Mouse (Mus musculus) heart, embryonic 16.5 days (tissue): Measurements from ENCODE around the gene Unk. TPM values are rescaled to one million over a fixed set of nuclear protein-coding genes. Genes with fewer than 3 reads are reported as not detected.

ENCODE experiments used
- ATAC-seq: fragments of 200-750 bp; cut with Nextera tagmentation; replicated peaks from 2 replicates; pipeline ENCODE4 v1.8.0; 2017; ENCODE audit warnings: moderate number of reproducible peaks; ENCODE audit not compliant: insufficient read depth, low FRiP score; ENCODE audit errors: extremely low read depth
- H3K27ac ChIP-seq: fragments of 300-500 bp; sonication (generic); 2 replicates; pipeline ENCODE4 v1.5.1; 2014; ENCODE audit warnings: mild to moderate bottlenecking, low read length, control low read depth, moderate library complexity
- H3K27me3 ChIP-seq: fragments of 300-500 bp; sonication (generic); 2 replicates; pipeline ENCODE4 v1.6.1; 2014; ENCODE audit warnings: low read length, mixed read lengths; ENCODE audit not compliant: control insufficient read depth, insufficient read depth
- H3K36me3 ChIP-seq: fragments of 300-500 bp; sonication (generic); 2 replicates; pipeline ENCODE4 v1.6.1; 2014; ENCODE audit not compliant: control insufficient read depth, insufficient read depth
- H3K4me1 ChIP-seq: fragments of 300-500 bp; sonication (generic); 2 replicates; pipeline ENCODE4 v1.6.1; 2014; ENCODE audit warnings: low read length, mixed read lengths; ENCODE audit not compliant: control insufficient read depth, insufficient read depth
- H3K4me2 ChIP-seq: fragments of 300-500 bp; sonication (generic); 2 replicates; pipeline ENCODE4 v1.6.1; 2014; ENCODE audit warnings: low read depth, mild to moderate bottlenecking, control low read depth, low read length
- H3K4me3 ChIP-seq: fragments of 300-500 bp; sonication (generic); 2 replicates; pipeline ENCODE4 v1.5.1; 2014; ENCODE audit warnings: mild to moderate bottlenecking, control low read depth, low read length
- H3K9ac ChIP-seq: fragments of 300-500 bp; sonication (generic); 2 replicates; pipeline ENCODE4 v1.6.1; 2014; ENCODE audit warnings: low read length, control low read depth
- H3K9me3 ChIP-seq: fragments of 300-500 bp; sonication (generic); replicated peaks from 2 replicates; pipeline ENCODE4 v1.6.1; 2016; ENCODE audit warnings: low read length; ENCODE audit not compliant: control insufficient read depth
- WGBS: fragments of 180-500 bp; shearing (Covaris S2); extraction: QIAGEN DNeasy Blood & Tissue Kit; methylation state at CpG from one replicate; pipeline ENCODE4 v1.1.7; 2014; 5-methylcytosine and 5-hydroxymethylcytosine counted together
- polyA plus RNA-seq: library from polyadenylated mRNA; unstranded; fragments of >200 nt; fragmentation: Nextera tagmentation; extraction: Ambion mirVana; gene quantifications from 2 replicates; pipeline ENCODE4 v1.2.1, GENCODE M21; 2015

Gene Unk
- polyA plus RNA-seq, 1 experiment from 2014 or later = 23.2 TPM

GRCm38 (mm10) chr11:116008411-116008810 is 21.7 kb upstream of the Unk start:
- no peak overlapping the region for H3K4me2 ChIP-seq
- ATAC-seq = no peak
- H3K9me3 ChIP-seq = no peaks in the 10 kb centered on the region
- H3K4me1 ChIP-seq = peaks cover 36% of the 10 kb centered on the region
- H3K9ac ChIP-seq = no peak overlapping the region
- H3K27ac ChIP-seq = no peak overlapping the region
- H3K36me3 ChIP-seq = peaks cover 11% of the 10 kb centered on the region
- WGBS = 88% methylated on average over 11 of the region's 11 CpGs
- no peak overlapping the region for H3K4me3 ChIP-seq
- no peaks in the 10 kb centered on the region for H3K27me3 ChIP-seq

GRCm38 (mm10) chr11:116008832-116009375 is 21.2 kb upstream of the Unk start:
- Histone ChIP-seq H3K27me3 (no peaks in the 10 kb centered on the region), H3K9me3 (no peaks in the 10 kb centered on the region), H3K4me3 (no peak overlapping the region), H3K4me2 (no peak overlapping the region), H3K27ac (no peak overlapping the region), H3K9ac (no peak overlapping the region), H3K4me1 (peaks cover 36% of the 10 kb centered on the region), H3K36me3 (peaks cover 11% of the 10 kb centered on the region)
- WGBS = 89% methylated on average over 13 of the region's 13 CpGs
- no peak for ATAC-seq

- no peaks in the 10 kb centered on the region for H3K27me3 ChIP-seq
- no peak overlapping the region for H3K4me3 ChIP-seq
- H3K36me3 ChIP-seq = peaks cover 11% of the 10 kb centered on the region
- no peak overlapping the region for H3K27ac ChIP-seq
- WGBS = 97% methylated on average over 11 of the region's 11 CpGs
- no peak overlapping the region for H3K4me2 ChIP-seq
- no peaks in the 10 kb centered on the region for H3K9me3 ChIP-seq
- peaks cover 30% of the 10 kb centered on the region for H3K4me1 ChIP-seq
- no peak overlapping the region for H3K9ac ChIP-seq
- no peak for ATAC-seq
These were observed 20.5 kb upstream of the Unk start for GRCm38 (mm10) chr11:116009661-116010060.

GRCm38 (mm10) chr11:116010146-116010545 is 20.0 kb upstream of the Unk start:
- WGBS = 93% methylated on average over 8 of the region's 8 CpGs

GRCm38 (mm10) chr11:116010948-116011347 is 19.2 kb upstream of the Unk start:
- H3K4me3 ChIP-seq = no peak overlapping the region
- ATAC-seq = no peak
- H3K4me2 ChIP-seq = no peak overlapping the region
- H3K4me1 ChIP-seq = peaks cover 21% of the 10 kb centered on the region
- no peak overlapping the region for H3K27ac ChIP-seq
- peak overlapping the region; percentile 23 for H3K9ac ChIP-seq
- WGBS = 78% methylated on average over 5 of the region's 5 CpGs
- H3K9me3 ChIP-seq = no peaks in the 10 kb centered on the region
- peaks cover 11% of the 10 kb centered on the region for H3K36me3 ChIP-seq
- H3K27me3 ChIP-seq = no peaks in the 10 kb centered on the region

More at GRCm38 (mm10) chr11:116010146-116010545, 20.0 kb upstream of the Unk start:
- H3K4me3 ChIP-seq = no peak overlapping the region
- no peak overlapping the region for H3K4me2 ChIP-seq
- H3K27ac ChIP-seq = no peak overlapping the region
- no peaks in the 10 kb centered on the region for H3K27me3 ChIP-seq
- H3K9ac ChIP-seq = no peak overlapping the region
- peaks cover 28% of the 10 kb centered on the region for H3K4me1 ChIP-seq
- H3K36me3 ChIP-seq = peaks cover 11% of the 10 kb centered on the region
- ATAC-seq = no peak
- H3K9me3 ChIP-seq = no peaks in the 10 kb centered on the region

- peak overlapping the region; percentile 86 for H3K4me3 ChIP-seq
- ATAC-seq = no peak
- H3K27ac ChIP-seq = peak overlapping the region; percentile 95
- H3K4me2 ChIP-seq = peak overlapping the region; percentile 93
- peaks cover 11% of the 10 kb centered on the region for H3K36me3 ChIP-seq
- peaks cover 21% of the 10 kb centered on the region for H3K4me1 ChIP-seq
- no peaks in the 10 kb centered on the region for H3K27me3 ChIP-seq
- WGBS = 26% methylated on average over 14 of the region's 14 CpGs
- H3K9me3 ChIP-seq = no peaks in the 10 kb centered on the region
- peak overlapping the region; percentile 96 for H3K9ac ChIP-seq
These were observed 18.4 kb upstream of the Unk start for GRCm38 (mm10) chr11:116011529-116012261.

- no peaks in the 10 kb centered on the region for H3K9me3 ChIP-seq
- peaks cover 11% of the 10 kb centered on the region for H3K36me3 ChIP-seq
- H3K4me3 ChIP-seq = peak within 1 kb of the TSS; percentile 86
- H3K9ac ChIP-seq = peak within 1 kb of the TSS; percentile 96
- peak within 1 kb of the TSS; percentile 95 for H3K27ac ChIP-seq
- H3K4me1 ChIP-seq = peaks cover 21% of the 10 kb centered on the region
- under 1% methylated on average over 55 of the region's 55 CpGs for WGBS
- ATAC-seq = peak; percentile 94
- peak within 1 kb of the TSS; percentile 93 for H3K4me2 ChIP-seq
- no peaks in the 10 kb centered on the region for H3K27me3 ChIP-seq
These were observed 17.7 kb upstream of the Unk start, which contains the start of gene Galk1 for GRCm38 (mm10) chr11:116012262-116012947. Gene Galk1 (minus strand): TSS chr11:116012719.

- Histone ChIP-seq H3K27me3 (no peaks in the 10 kb centered on the region), H3K4me2 (no peak overlapping the region), H3K9me3 (no peaks in the 10 kb centered on the region), H3K9ac (no peak overlapping the region), H3K27ac (no peak overlapping the region), H3K36me3 (no peaks in the 10 kb centered on the region), H3K4me3 (no peak overlapping the region), H3K4me1 (peaks cover 21% of the 10 kb centered on the region)
- WGBS = 61% methylated on average over 8 of the region's 8 CpGs
- no peak for ATAC-seq
These were observed 15.3 kb upstream of the Unk start for GRCm38 (mm10) chr11:116014821-116015220.

GRCm38 (mm10) chr11:116018106-116018505 is 12.0 kb upstream of the Unk start:
- Histone ChIP-seq H3K9ac (no peak overlapping the region), H3K27me3 (no peaks in the 10 kb centered on the region), H3K36me3 (peaks cover 9% of the 10 kb centered on the region), H3K4me2 (no peak overlapping the region), H3K4me3 (no peak overlapping the region), H3K4me1 (peaks cover 14% of the 10 kb centered on the region), H3K9me3 (no peaks in the 10 kb centered on the region), H3K27ac (no peak overlapping the region)
- whole genome bisulfite sequencing = 25% methylated on average over 6 of the region's 6 CpGs
- no peak; the same call in 1 of the 2 replicates for ATAC-seq
